Mouse (Mus musculus): ENCODE measurements around the gene Dab1. TPM values are rescaled to one million over a fixed set of nuclear protein-coding genes. Genes with fewer than 3 reads are reported as not detected.

The Dab1 gene
- polyA plus RNA-seq, 1 experiment = 35.8 TPM

- H3K27ac ChIP-seq (ENCODE audit: insufficient read depth, low read length) = no peak overlapping the region
- peaks cover 11% of the 10 kb centered on the region for H3K4me1 ChIP-seq (ENCODE audit: control insufficient read depth, insufficient read depth, low read length)
- H3K27me3 ChIP-seq (ENCODE audit: control insufficient read depth, insufficient read depth, low read length) = no peaks in the 10 kb centered on the region
- DNase-seq = no peak
- no peak for TF ChIP-seq CTCF (IDR thresholded peaks at IDR 0.05; ENCODE audit: borderline replicate concordance, insufficient read depth, low read depth, low read length)
- no peak for TF ChIP-seq POLR2A (IDR thresholded peaks at IDR 0.05; ENCODE audit: borderline replicate concordance, insufficient read depth, low read length)
- no peak overlapping the region for H3K4me3 ChIP-seq (replicated peaks; ENCODE audit: insufficient read depth, low read depth, low read length)
- 68% methylated on average over 3 of the region's 3 CpGs for whole genome bisulfite sequencing
Measured at GRCm38 (mm10) chr4:104725673-104726072, 1106.5 kb downstream of the Dab1 start.

- 80% methylated on average over 8 of the region's 8 CpGs for WGBS
- Histone ChIP-seq H3K27ac (ENCODE audit: insufficient read depth, low read length) (no peak overlapping the region), H3K4me3 (replicated peaks; ENCODE audit: insufficient read depth, low read depth, low read length) (no peak overlapping the region), H3K27me3 (ENCODE audit: control insufficient read depth, insufficient read depth, low read length) (no peaks in the 10 kb centered on the region; the same call in 1 of the 2 replicates), H3K4me1 (ENCODE audit: control insufficient read depth, insufficient read depth, low read length) (peaks cover 1% of the 10 kb centered on the region)
- no peak for TF ChIP-seq POLR2A (IDR thresholded peaks at IDR 0.05; ENCODE audit: borderline replicate concordance, insufficient read depth, low read length)
- no peak for TF ChIP-seq CTCF (IDR thresholded peaks at IDR 0.05; ENCODE audit: borderline replicate concordance, insufficient read depth, low read depth, low read length)
- no peak for DNase-seq
Measured at GRCm38 (mm10) chr4:104729185-104729584, 1110.0 kb downstream of the Dab1 start.

- 33% methylated on average over 6 of the region's 6 CpGs for WGBS
- Histone ChIP-seq H3K4me3 (replicated peaks; ENCODE audit: insufficient read depth, low read depth, low read length) (no peak overlapping the region), H3K27me3 (ENCODE audit: control insufficient read depth, insufficient read depth, low read length) (no peaks in the 10 kb centered on the region), H3K27ac (ENCODE audit: insufficient read depth, low read length) (no peak overlapping the region), H3K4me1 (ENCODE audit: control insufficient read depth, insufficient read depth, low read length) (no peaks in the 10 kb centered on the region)
- TF ChIP-seq POLR2A (IDR thresholded peaks at IDR 0.05; ENCODE audit: borderline replicate concordance, insufficient read depth, low read length) = no peak
- no peak for TF ChIP-seq CTCF (IDR thresholded peaks at IDR 0.05; ENCODE audit: borderline replicate concordance, insufficient read depth, low read depth, low read length)
- DNase-seq = no peak
Measured at GRCm38 (mm10) chr4:104746500-104746899, 1127.3 kb downstream of the Dab1 start.

- no peak for DNase-seq
- Histone ChIP-seq H3K4me1 (ENCODE audit: control insufficient read depth, insufficient read depth, low read length) (no peaks in the 10 kb centered on the region), H3K27me3 (ENCODE audit: control insufficient read depth, insufficient read depth, low read length) (no peaks in the 10 kb centered on the region), H3K4me3 (replicated peaks; ENCODE audit: insufficient read depth, low read depth, low read length) (no peak overlapping the region), H3K27ac (ENCODE audit: insufficient read depth, low read length) (no peak overlapping the region)
- WGBS = 69% methylated on average over 3 of the region's 3 CpGs
- no peak for TF ChIP-seq CTCF (IDR thresholded peaks at IDR 0.05; ENCODE audit: borderline replicate concordance, insufficient read depth, low read depth, low read length)
- no peak for TF ChIP-seq POLR2A (IDR thresholded peaks at IDR 0.05; ENCODE audit: borderline replicate concordance, insufficient read depth, low read length)
Measured at GRCm38 (mm10) chr4:104754090-104754489, 1134.9 kb downstream of the Dab1 start.

- no peak for DNase-seq
- 42% methylated on average over 13 of the region's 13 CpGs for WGBS
- Histone ChIP-seq H3K4me3 (replicated peaks; ENCODE audit: insufficient read depth, low read depth, low read length) (no peak overlapping the region), H3K4me1 (ENCODE audit: control insufficient read depth, insufficient read depth, low read length) (no peaks in the 10 kb centered on the region), H3K27ac (ENCODE audit: insufficient read depth, low read length) (no peak overlapping the region), H3K27me3 (ENCODE audit: control insufficient read depth, insufficient read depth, low read length) (no peaks in the 10 kb centered on the region; the same call in 1 of the 2 replicates)
- TF ChIP-seq POLR2A (IDR thresholded peaks at IDR 0.05; ENCODE audit: borderline replicate concordance, insufficient read depth, low read length) = no peak
- TF ChIP-seq CTCF (IDR thresholded peaks at IDR 0.05; ENCODE audit: borderline replicate concordance, insufficient read depth, low read depth, low read length) = no peak
Measured at GRCm38 (mm10) chr4:104760878-104761624, 1141.9 kb downstream of the Dab1 start.

- TF ChIP-seq CTCF (IDR thresholded peaks at IDR 0.05; ENCODE audit: borderline replicate concordance, insufficient read depth, low read depth, low read length) (no peak), POLR2A (IDR thresholded peaks at IDR 0.05; ENCODE audit: borderline replicate concordance, insufficient read depth, low read length) (no peak)
- 95% methylated on average over 8 of the region's 8 CpGs for WGBS
- no peak for DNase-seq
- no peaks in the 10 kb centered on the region; the same call in 1 of the 2 replicates for H3K27me3 ChIP-seq (ENCODE audit: control insufficient read depth, insufficient read depth, low read length)
- no peak within 1 kb of the TSS for H3K4me3 ChIP-seq (replicated peaks; ENCODE audit: insufficient read depth, low read depth, low read length)
- H3K27ac ChIP-seq (ENCODE audit: insufficient read depth, low read length) = no peak within 1 kb of the TSS
- no peaks in the 10 kb centered on the region for H3K4me1 ChIP-seq (ENCODE audit: control insufficient read depth, insufficient read depth, low read length)
Measured at GRCm38 (mm10) chr4:104766065-104766464, 1146.9 kb downstream of the Dab1 start, which contains the start of gene C8b. Gene C8b (plus strand): TSS chr4:104766317.

GRCm38 (mm10) chr4:104768190-104768589 is 1149.0 kb downstream of the Dab1 start:
- WGBS = 90% methylated on average over 4 of the region's 4 CpGs
- TF ChIP-seq POLR2A (IDR thresholded peaks at IDR 0.05; ENCODE audit: borderline replicate concordance, insufficient read depth, low read length) (no peak), CTCF (IDR thresholded peaks at IDR 0.05; ENCODE audit: borderline replicate concordance, insufficient read depth, low read depth, low read length) (no peak)
- Histone ChIP-seq H3K27me3 (ENCODE audit: control insufficient read depth, insufficient read depth, low read length) (no peaks in the 10 kb centered on the region; the same call in 1 of the 2 replicates), H3K4me3 (replicated peaks; ENCODE audit: insufficient read depth, low read depth, low read length) (no peak overlapping the region), H3K27ac (ENCODE audit: insufficient read depth, low read length) (no peak overlapping the region), H3K4me1 (ENCODE audit: control insufficient read depth, insufficient read depth, low read length) (no peaks in the 10 kb centered on the region)
- DNase-seq = no peak

GRCm38 (mm10) chr4:104769602-104770001 is 1150.4 kb downstream of the Dab1 start:
- 49% methylated on average over 8 of the region's 8 CpGs for WGBS

More at GRCm38 (mm10) chr4:104769602-104770001, 1150.4 kb downstream of the Dab1 start:
- H3K4me3 ChIP-seq (replicated peaks; ENCODE audit: insufficient read depth, low read depth, low read length) = no peak overlapping the region
- no peaks in the 10 kb centered on the region; the same call in 1 of the 2 replicates for H3K27me3 ChIP-seq (ENCODE audit: control insufficient read depth, insufficient read depth, low read length)
- TF ChIP-seq POLR2A (IDR thresholded peaks at IDR 0.05; ENCODE audit: borderline replicate concordance, insufficient read depth, low read length) (no peak), CTCF (IDR thresholded peaks at IDR 0.05; ENCODE audit: borderline replicate concordance, insufficient read depth, low read depth, low read length) (no peak)
- H3K27ac ChIP-seq (ENCODE audit: insufficient read depth, low read length) = no peak overlapping the region
- no peaks in the 10 kb centered on the region for H3K4me1 ChIP-seq (ENCODE audit: control insufficient read depth, insufficient read depth, low read length)
- no peak for DNase-seq
